Mouse (Mus musculus) monocyte, adult 2 months (primary cell): Measurements from ENCODE around the gene Rpgrip1l.
A peak's percentile ranks its signal among the peaks of the same experiment; 100 is the strongest.

ENCODE experiments used
- DNase-seq, 2 experiments: peaks; one replicate each; pipeline ENCODE4 v3.0.0; 2022; ENCODE audit warnings: low spot score in 2 of 2, low read depth in 1 of 2

Gene Rpgrip1l

GRCm38 (mm10) chr8:91312835-91313832 lies at the start of gene Rpgrip1l, which contains the start of gene Fto:
TSS of gene Rpgrip1l (minus strand) at chr8:91313262.
TSS of gene Fto (plus strand) at chr8:91313525.
- peak; percentile 91 to 93 for DNase-seq

- DNase-seq = no peak
Observed at GRCm38 (mm10) chr8:91360644-91361357, 47.7 kb upstream of the Rpgrip1l start.

GRCm38 (mm10) chr8:91359511-91359910 lies 46.4 kb upstream of the Rpgrip1l start:
- no peak for DNase-seq

GRCm38 (mm10) chr8:91358016-91358415 lies 45.0 kb upstream of the Rpgrip1l start:
- no peak for DNase-seq

- DNase-seq = no peak
Observed at GRCm38 (mm10) chr8:91357493-91358014, 44.5 kb upstream of the Rpgrip1l start.

- no peak for DNase-seq
Observed at GRCm38 (mm10) chr8:91355956-91356699, 43.1 kb upstream of the Rpgrip1l start.

GRCm38 (mm10) chr8:91355301-91355905 lies 42.3 kb upstream of the Rpgrip1l start:
- no peak for DNase-seq

- DNase-seq = no peak
Observed at GRCm38 (mm10) chr8:91353907-91354306, 40.8 kb upstream of the Rpgrip1l start.

- DNase-seq = no peak
Observed at GRCm38 (mm10) chr8:91353062-91353461, 40.0 kb upstream of the Rpgrip1l start.

GRCm38 (mm10) chr8:91352598-91352997 lies 39.5 kb upstream of the Rpgrip1l start:
- no peak for DNase-seq

GRCm38 (mm10) chr8:91350628-91351027 lies 37.6 kb upstream of the Rpgrip1l start:
- no peak for DNase-seq

- no peak for DNase-seq
Observed at GRCm38 (mm10) chr8:91349816-91350215, 36.8 kb upstream of the Rpgrip1l start.

- DNase-seq = no peak
Observed at GRCm38 (mm10) chr8:91347595-91347994, 34.5 kb upstream of the Rpgrip1l start.

- DNase-seq = no peak
Observed at GRCm38 (mm10) chr8:91347146-91347545, 34.1 kb upstream of the Rpgrip1l start.

GRCm38 (mm10) chr8:91344659-91345058 lies 31.6 kb upstream of the Rpgrip1l start:
- no peak for DNase-seq

GRCm38 (mm10) chr8:91342798-91343197 lies 29.7 kb upstream of the Rpgrip1l start:
- DNase-seq = no peak

GRCm38 (mm10) chr8:91342196-91342595 lies 29.1 kb upstream of the Rpgrip1l start:
- no peak for DNase-seq

GRCm38 (mm10) chr8:91340746-91341145 lies 27.7 kb upstream of the Rpgrip1l start:
- DNase-seq = no peak

GRCm38 (mm10) chr8:91339651-91340050 lies 26.6 kb upstream of the Rpgrip1l start:
- DNase-seq = no peak

- DNase-seq = no peak
Observed at GRCm38 (mm10) chr8:91338389-91339154, 25.5 kb upstream of the Rpgrip1l start.
